Mouse (Mus musculus) MEL (cell line): Measurements from ENCODE around the gene E130114P18Rik.

Experiments
- CTCF ChIP-seq, 3 experiments: IDR thresholded peaks in 2 of 3; conservative IDR thresholded peaks in 1 of 3; 2 replicates each; pipeline ENCODE4 v1.5.1; 2011 to 2012; ENCODE audit warnings: low read length in 3 of 3, low read depth in 2 of 3, mild to moderate bottlenecking in 2 of 3, improper control_type of control experiment in 1 of 3, inconsistent platforms in 1 of 3, mixed read lengths in 1 of 3, moderate library complexity in 1 of 3; ENCODE audit not compliant: control insufficient read depth in 1 of 3, insufficient read depth in 1 of 3, poor library complexity in 1 of 3, severe bottlenecking in 1 of 3
- EP300 ChIP-seq, 2 experiments: IDR thresholded peaks; 2 replicates each; pipeline ENCODE4 v1.6.1; 2011; ENCODE audit warnings: improper control_type of control experiment in 2 of 2, low read length in 2 of 2, low read depth in 1 of 2, mild to moderate bottlenecking in 1 of 2
- JUND ChIP-seq: IDR thresholded peaks from 2 replicates; pipeline ENCODE4 v1.6.1; 2011; ENCODE audit warnings: low read depth, mild to moderate bottlenecking, improper control_type of control experiment, low read length
- MAX ChIP-seq: IDR thresholded peaks from 2 replicates; pipeline ENCODE4 v1.6.1; 2011; ENCODE audit warnings: low read length, improper control_type of control experiment
- MYB ChIP-seq: IDR thresholded peaks from 2 replicates; pipeline ENCODE4 v1.6.1; 2011; ENCODE audit warnings: mild to moderate bottlenecking, low read depth, low read length, improper control_type of control experiment
- POLR2A ChIP-seq, 2 experiments: IDR thresholded peaks; 2 replicates each; pipeline ENCODE4 v1.6.1; 2011 to 2012; ENCODE audit warnings: low read length in 2 of 2, mild to moderate bottlenecking in 2 of 2, control low read depth in 1 of 2, improper control_type of control experiment in 1 of 2, low read depth in 1 of 2, moderate library complexity in 1 of 2; ENCODE audit not compliant: control insufficient read depth in 1 of 2, insufficient read depth in 1 of 2, poor library complexity in 1 of 2
- POLR2AphosphoS5 ChIP-seq: IDR thresholded peaks from 2 replicates; pipeline ENCODE4 v1.6.1; 2012; ENCODE audit warnings: low read depth, borderline replicate concordance, mild to moderate bottlenecking, inconsistent platforms, low read length, moderate library complexity, mixed read lengths
- ZC3H11A ChIP-seq: IDR thresholded peaks from 2 replicates; pipeline ENCODE4 v1.6.1; 2012; ENCODE audit warnings: low read depth, mild to moderate bottlenecking, inconsistent platforms, low read length, improper control_type of control experiment
- ZKSCAN1 ChIP-seq: IDR thresholded peaks from 2 replicates; pipeline ENCODE4 v1.6.1; 2012; ENCODE audit warnings: low read depth, mild to moderate bottlenecking, inconsistent platforms, low read length, improper control_type of control experiment, moderate library complexity

DNA sequence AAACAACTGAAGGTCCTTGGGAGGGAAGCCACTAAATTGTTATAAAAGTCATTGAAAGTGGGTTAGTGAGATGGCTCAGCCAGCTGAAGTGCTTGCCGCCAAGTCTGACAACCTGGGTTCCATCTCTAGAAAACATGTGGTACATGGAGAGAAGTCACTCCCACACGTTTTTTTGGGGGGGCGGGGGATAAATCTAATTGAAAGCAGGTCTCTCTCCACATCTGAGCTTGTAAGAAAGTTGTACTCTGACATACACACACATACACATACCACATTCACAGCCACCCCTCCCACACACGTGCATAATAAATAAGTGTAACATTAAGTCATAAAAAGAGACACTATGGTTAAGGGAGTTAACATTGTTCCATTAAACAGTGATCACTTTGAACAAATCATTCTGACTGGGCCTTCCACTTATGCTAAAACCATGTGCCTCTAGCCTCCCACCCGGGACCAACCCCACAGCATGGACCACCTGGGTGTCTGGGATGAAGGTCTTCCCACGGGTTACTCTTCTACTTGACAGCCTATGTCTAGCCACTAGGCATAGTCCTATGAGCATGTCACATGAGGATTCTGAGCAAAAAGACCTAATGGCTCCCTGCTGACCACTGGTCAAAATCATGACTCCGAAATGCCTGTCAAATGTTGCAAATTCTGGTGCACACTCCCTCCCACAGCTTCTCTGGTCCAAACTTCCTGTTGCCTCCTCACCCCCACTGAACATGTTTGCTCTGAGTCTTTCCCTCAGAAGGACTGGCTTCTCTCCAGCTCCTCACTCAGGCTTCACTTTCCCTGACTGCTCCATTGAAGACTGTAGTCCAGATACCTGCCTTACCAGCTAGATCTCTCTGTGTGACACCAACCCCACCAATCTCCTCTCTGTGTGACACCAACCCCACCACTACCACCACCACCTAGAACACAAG lies 80.9 kb downstream of the E130114P18Rik start:
- TF ChIP-seq EP300 (IDR thresholded peaks at IDR 0.05; ENCODE audit: low read depth in 1 of 2, low read length in 2 of 2), result no peak
- TF ChIP-seq CTCF (IDR thresholded peaks at IDR 0.05 in 2 of 3, conservative IDR thresholded peaks at IDR 0.05 in 1 of 3; ENCODE audit: control insufficient read depth in 1 of 3, insufficient read depth in 1 of 3, low read depth in 2 of 3, low read length in 3 of 3, poor library complexity in 1 of 3, severe bottlenecking in 1 of 3), result no peak
- TF ChIP-seq MAX, result no peak
- no peak for TF ChIP-seq MYB
- no peak for TF ChIP-seq ZKSCAN1
- no peak for TF ChIP-seq POLR2AphosphoS5
- no peak for TF ChIP-seq JUND
- TF ChIP-seq POLR2A (IDR thresholded peaks at IDR 0.05; ENCODE audit: control insufficient read depth in 1 of 2, insufficient read depth in 1 of 2, low read depth in 1 of 2, low read length in 2 of 2, poor library complexity in 1 of 2), result no peak
- TF ChIP-seq ZC3H11A, result no peak
